Mouse (Mus musculus) liver, embryonic 12.5 days (tissue): Measurements from ENCODE around the gene Clmn. TPM values are rescaled to one million over a fixed set of nuclear protein-coding genes. Genes with fewer than 3 reads are reported as not detected.
"Not testable (repeated sequence)": the region's sequence is repeated elsewhere in the genome, so short reads cannot be mapped to it uniquely, and the experiment has no call there.

Experiments used
- ATAC-seq: fragments of 200-750 bp; cut with Nextera tagmentation; 2 replicates; pipeline ENCODE4 v1.8.0; 2017; ENCODE audit warnings: moderate number of reproducible peaks, mild to moderate bottlenecking, moderate library complexity
- H3K27ac ChIP-seq: fragments of 300-500 bp; sonication (generic); 2 replicates; pipeline ENCODE4 v1.5.1; 2016; ENCODE audit warnings: mild to moderate bottlenecking
- H3K27me3 ChIP-seq: fragments of 300-500 bp; sonication (generic); replicated peaks from 2 replicates; pipeline ENCODE4 v1.6.1; 2016; ENCODE audit warnings: mild to moderate bottlenecking, moderate library complexity
- H3K36me3 ChIP-seq: fragments of 300-500 bp; sonication (generic); 2 replicates; pipeline ENCODE4 v1.6.1; 2016; ENCODE audit warnings: mild to moderate bottlenecking, moderate library complexity
- H3K4me1 ChIP-seq: fragments of 300-500 bp; sonication (generic); 2 replicates; pipeline ENCODE4 v1.6.1; 2016
- H3K4me2 ChIP-seq: fragments of 300-500 bp; sonication (generic); 2 replicates; pipeline ENCODE4 v1.6.1; 2016; ENCODE audit warnings: mild to moderate bottlenecking, moderate library complexity
- H3K4me3 ChIP-seq: fragments of 300-500 bp; sonication (generic); 2 replicates; pipeline ENCODE4 v1.5.1; 2016; ENCODE audit warnings: mild to moderate bottlenecking, moderate library complexity
- H3K9ac ChIP-seq: fragments of 300-500 bp; sonication (generic); 2 replicates; pipeline ENCODE4 v1.6.1; 2016; ENCODE audit warnings: mild to moderate bottlenecking, moderate library complexity
- H3K9me3 ChIP-seq: fragments of 300-500 bp; sonication (generic); replicated peaks from 2 replicates; pipeline ENCODE4 v1.6.1; 2016; ENCODE audit warnings: mild to moderate bottlenecking, moderate library complexity
- WGBS: fragments of 180-500 bp; shearing (Covaris S2); methylation state at CpG from one replicate; pipeline ENCODE4 v1.1.7; 2016; ENCODE audit not compliant: insufficient replicate concordance; 5-methylcytosine and 5-hydroxymethylcytosine counted together
- polyA plus RNA-seq: library from polyadenylated mRNA; unstranded; fragments of >200 nt; fragmentation: Nextera tagmentation; extraction: Ambion mirVana; gene quantifications from 2 replicates; pipeline ENCODE4 v1.2.1, GENCODE M21; 2016

Gene Clmn
- polyA plus RNA-seq, 1 experiment from 2014 or later = 0.37 TPM

DNA sequence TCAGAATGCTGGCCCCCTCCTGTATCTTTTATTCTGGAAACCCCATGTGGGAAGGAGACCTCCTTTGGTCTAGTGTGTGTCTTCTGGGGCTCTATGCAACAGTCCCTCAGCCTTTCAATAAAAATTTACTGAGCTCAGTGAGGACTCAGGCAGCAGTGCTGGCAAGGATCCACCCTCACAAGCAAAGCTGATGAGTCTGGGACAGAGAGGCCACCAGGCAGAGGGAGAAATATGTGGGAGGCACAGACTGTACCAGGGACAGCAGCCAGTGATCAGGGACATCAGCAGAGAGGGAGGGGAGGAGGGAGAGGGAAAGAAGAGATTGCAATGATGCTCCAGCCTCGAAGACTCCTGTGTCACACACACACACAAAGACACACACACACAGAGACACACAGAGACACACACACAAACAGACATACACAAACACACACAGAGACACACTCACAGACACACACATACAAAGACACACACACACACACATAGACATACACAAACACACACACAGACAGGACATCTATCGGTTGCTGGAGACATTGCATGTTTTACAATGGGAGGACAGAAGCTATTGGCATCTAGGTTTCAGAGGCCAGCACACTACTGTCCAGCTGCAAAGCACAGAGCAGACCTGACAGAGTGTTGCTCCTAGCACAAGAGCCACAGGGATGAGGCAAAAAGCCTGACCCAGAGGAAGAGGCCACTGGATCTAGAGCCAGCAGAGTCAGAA is 27.6 kb downstream of the Clmn start:
- no peak overlapping the region for H3K27ac ChIP-seq
- WGBS = 73% methylated on average over 2 of the region's 2 CpGs
- no peaks in the 10 kb centered on the region for H3K9me3 ChIP-seq
- H3K4me2 ChIP-seq = no peak overlapping the region
- H3K4me1 ChIP-seq = peaks cover 10% of the 10 kb centered on the region
- H3K4me3 ChIP-seq = no peak overlapping the region
- peaks cover 8% of the 10 kb centered on the region; the same call in 1 of the 2 replicates for H3K27me3 ChIP-seq
- ATAC-seq = no peak
- no peak overlapping the region for H3K9ac ChIP-seq
- H3K36me3 ChIP-seq = no peaks in the 10 kb centered on the region

DNA sequence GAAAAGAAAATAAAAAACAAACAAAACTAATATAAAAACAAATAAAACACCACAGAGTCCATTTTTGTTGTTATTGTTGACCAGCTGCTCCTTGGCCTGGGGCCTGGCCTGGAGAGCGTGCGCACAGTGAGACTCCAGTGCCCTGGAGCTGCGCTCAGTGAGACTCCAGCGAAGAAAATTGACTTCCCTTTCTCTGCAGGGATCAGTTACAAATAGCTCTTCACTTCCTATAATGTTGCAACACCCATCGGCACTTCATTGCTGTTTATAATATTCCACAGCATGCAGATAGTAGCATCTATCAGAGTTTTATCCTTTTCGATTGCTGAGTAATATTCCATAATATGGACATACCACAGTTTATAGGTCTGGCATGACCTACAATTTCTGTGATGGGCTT is 28.6 kb downstream of the Clmn start:
- 61% methylated on average over 6 of the region's 6 CpGs for WGBS
- H3K4me3 ChIP-seq = no peak overlapping the region
- ATAC-seq = no peak
- no peak overlapping the region for H3K27ac ChIP-seq
- H3K36me3 ChIP-seq = no peaks in the 10 kb centered on the region
- H3K9me3 ChIP-seq = no peaks in the 10 kb centered on the region
- peaks cover 10% of the 10 kb centered on the region for H3K4me1 ChIP-seq
- H3K27me3 ChIP-seq = peaks cover 17% of the 10 kb centered on the region
- H3K4me2 ChIP-seq = no peak overlapping the region
- H3K9ac ChIP-seq = no peak overlapping the region

DNA sequence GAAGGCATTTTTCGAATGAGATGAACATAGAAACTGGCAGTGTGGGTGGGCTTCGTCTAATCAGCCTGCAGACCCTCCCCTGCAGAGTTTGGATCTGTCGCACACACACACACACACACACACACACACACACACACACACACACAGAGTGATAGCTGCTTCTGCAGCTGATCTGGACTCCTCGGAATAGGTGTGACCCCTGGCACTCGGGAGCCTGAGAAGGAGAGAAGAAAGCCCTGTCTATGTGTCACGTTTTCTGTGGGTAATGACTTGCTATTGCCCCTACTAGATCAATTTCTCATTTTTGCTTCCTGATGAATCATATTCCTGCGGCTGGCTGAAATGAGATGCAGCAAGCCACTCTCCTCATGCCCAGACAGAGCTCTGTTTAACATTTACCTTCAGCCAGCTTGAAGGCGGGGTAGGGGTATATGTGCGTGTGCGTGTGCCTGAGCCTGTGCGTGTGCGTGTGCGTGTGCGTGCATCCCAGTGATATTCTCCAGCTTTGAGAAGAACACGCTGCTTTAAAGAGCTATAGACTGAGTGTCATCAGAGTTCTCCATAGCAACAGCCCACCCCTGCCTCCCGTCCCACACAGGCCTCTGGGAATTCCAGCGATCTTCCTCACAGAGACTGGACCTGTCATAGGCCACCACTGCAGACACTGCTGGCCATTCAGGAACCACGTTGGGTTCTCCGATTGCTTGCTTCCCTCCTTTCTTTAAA is 29.3 kb downstream of the Clmn start:
- no peak for ATAC-seq
- no peaks in the 10 kb centered on the region for H3K36me3 ChIP-seq

DNA sequence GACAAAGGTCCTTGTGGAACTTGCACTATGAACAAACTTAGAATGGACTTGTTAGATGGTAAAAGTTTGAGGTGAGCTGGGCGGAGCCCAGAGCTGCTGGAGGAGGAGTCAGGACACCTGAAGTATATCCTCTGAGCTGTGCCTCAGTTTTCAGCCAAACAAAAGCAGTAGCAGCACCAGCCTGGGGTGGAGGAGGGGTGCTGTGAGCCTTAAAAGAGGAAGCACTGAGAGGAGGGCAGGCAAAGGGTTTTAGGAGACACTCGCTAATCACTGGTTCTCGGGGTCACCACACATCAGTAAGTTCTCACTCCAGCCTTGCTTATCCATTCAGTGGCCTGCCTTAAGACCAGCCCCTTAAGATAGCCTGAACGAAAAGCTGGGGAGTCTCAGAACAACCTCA is 30.1 kb downstream of the Clmn start:
- Histone ChIP-seq H3K4me2 (no peak overlapping the region), H3K4me3 (no peak overlapping the region), H3K36me3 (no peaks in the 10 kb centered on the region), H3K4me1 (peaks cover 10% of the 10 kb centered on the region), H3K27me3 (peaks cover 29% of the 10 kb centered on the region), H3K27ac (no peak overlapping the region), H3K9ac (no peak overlapping the region), H3K9me3 (no peaks in the 10 kb centered on the region)
- 23% methylated on average over 4 of the region's 4 CpGs for whole genome bisulfite sequencing
- ATAC-seq = no peak

More for the DNA sequence above, 29.3 kb downstream of the Clmn start:
- 76% methylated on average over 19 of the region's 19 CpGs for WGBS
- H3K9me3 ChIP-seq = no peaks in the 10 kb centered on the region
- H3K9ac ChIP-seq = no peak overlapping the region
- H3K4me2 ChIP-seq = no peak overlapping the region
- H3K4me1 ChIP-seq = peaks cover 10% of the 10 kb centered on the region
- H3K27ac ChIP-seq = no peak overlapping the region
- no peak overlapping the region for H3K4me3 ChIP-seq
- peaks cover 24% of the 10 kb centered on the region for H3K27me3 ChIP-seq

DNA sequence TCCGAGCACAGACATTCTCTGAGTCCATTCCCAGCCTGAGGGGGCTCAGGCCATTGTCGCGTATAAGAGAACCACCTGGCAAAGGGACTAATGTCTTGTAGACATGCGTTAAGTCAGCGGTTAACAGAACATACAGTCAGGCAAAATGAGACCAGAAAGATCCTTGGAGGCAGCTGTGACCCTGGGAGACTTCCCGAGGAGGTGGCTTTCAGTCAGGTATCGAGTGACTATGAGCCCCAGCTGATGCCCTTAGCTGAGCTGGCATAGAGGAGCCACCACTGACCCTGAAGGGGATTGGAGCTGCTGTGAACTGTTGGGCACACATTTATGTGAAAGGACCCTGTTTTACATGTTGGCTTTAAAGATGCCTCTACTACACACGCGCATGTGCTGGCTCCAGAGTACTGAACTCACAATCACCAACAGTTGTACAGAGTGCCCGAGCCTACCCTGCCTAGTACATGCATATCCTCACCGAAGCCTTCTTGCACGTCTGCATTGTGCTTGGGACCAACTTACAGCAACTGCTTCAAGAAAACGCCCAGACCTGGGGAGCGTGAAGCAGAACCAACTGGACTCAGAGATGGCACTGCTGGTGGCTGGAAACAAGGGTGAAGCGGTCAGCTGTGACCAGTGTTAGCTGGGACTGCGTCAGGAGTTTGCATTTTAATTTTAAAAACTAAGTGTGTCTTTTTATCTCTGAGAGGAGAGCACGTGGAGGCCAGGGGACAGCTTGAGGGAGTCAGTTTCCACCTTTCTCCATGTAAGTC is 34.0 kb downstream of the Clmn start:
- Histone ChIP-seq H3K27ac (no peak overlapping the region), H3K36me3 (no peaks in the 10 kb centered on the region), H3K9me3 (no peaks in the 10 kb centered on the region), H3K4me2 (no peak overlapping the region), H3K27me3 (peaks cover 24% of the 10 kb centered on the region), H3K9ac (no peak overlapping the region), H3K4me3 (no peak overlapping the region), H3K4me1 (peaks cover 4% of the 10 kb centered on the region; the same call in 1 of the 2 replicates)
- ATAC-seq = no peak
- 73% methylated on average over 17 of the region's 17 CpGs for WGBS

DNA sequence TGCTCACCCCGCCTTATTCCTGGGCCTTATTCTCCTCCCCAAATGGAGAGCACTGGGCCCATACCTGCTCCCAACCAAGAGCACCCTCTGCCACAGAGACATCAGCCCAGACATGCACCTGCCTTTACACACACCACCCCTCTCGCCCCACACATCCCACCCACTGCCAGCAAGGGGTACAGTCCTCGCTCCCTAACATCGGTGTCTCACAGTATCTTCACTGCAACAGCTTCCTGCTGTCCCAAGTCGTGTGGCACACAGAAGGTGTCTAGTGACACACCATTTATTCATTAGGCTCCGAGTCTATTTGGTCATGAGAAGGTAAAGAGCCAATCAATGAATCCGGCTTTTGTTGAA is 34.6 kb downstream of the Clmn start:
- WGBS = 65% methylated on average over 7 of the region's 7 CpGs
- Histone ChIP-seq H3K36me3 (no peaks in the 10 kb centered on the region), H3K4me3 (no peak overlapping the region), H3K27me3 (peaks cover 24% of the 10 kb centered on the region), H3K4me1 (peaks cover 9% of the 10 kb centered on the region), H3K9ac (no peak overlapping the region), H3K4me2 (no peak overlapping the region), H3K27ac (no peak overlapping the region), H3K9me3 (no peaks in the 10 kb centered on the region)
- no peak for ATAC-seq

DNA sequence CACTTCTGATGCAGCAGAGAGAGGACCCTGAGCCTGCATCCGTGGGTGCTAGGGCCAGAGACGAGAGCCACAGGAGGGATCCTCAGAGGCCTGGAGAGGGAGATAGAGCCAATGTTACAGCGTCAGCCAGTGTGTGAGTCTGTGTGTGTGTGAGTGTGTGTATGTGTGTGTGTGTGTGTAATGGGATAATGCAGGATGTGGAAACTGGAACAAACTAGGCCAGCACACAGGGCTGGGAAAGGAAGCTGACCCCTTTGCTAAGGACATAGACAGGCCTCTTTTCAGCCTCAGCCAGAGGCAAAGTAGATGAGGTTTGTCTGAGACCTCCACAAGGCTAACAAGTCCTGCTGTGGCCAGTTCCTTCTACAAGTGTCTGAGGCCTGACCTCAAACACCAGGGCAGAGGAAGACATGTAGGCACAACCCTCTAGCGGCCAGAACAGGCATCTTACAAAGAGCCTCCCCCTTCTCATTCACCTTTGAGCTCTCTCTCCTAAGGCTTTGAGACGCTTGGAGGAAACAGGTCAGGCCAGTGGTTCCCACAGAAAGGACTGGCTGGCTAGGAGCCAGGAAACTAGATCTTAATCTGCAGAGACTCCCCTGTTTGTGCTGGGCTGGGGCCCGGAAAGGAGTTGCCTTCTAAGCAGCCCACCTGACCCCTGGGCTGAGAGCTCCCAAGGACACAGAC is 35.1 kb downstream of the Clmn start:
- ATAC-seq = peak; percentile 33; the same call in 1 of the 2 replicates

DNA sequence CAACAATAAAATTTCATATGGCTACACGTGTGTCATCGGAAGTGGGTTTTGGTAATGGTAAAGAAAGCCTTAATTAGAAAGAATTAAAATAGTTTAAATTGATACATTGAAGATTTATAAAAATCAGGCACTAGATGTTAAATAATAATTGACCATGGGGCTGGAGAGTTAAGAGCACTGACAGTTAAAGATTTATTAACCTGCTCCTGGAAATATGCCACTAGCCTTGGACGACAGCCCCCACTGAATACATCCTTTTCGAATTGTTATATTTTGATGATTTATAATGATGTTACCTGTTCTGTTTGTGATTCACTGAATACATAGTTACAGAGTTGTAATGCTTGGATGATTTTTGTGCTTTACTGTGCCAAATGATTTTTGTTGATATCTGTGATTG is 35.9 kb downstream of the Clmn start:
- not testable (repeated sequence) for H3K9me3 ChIP-seq, H3K4me2 ChIP-seq, H3K4me3 ChIP-seq, H3K36me3 ChIP-seq, H3K9ac ChIP-seq, H3K27ac ChIP-seq, ATAC-seq
- 79% methylated on average over 4 of the region's 4 CpGs for WGBS
- Histone ChIP-seq H3K27me3 (peaks cover 24% of the 10 kb centered on the region), H3K4me1 (peaks cover 20% of the 10 kb centered on the region)

More for the DNA sequence above, 35.1 kb downstream of the Clmn start:
- Histone ChIP-seq H3K36me3 (no peaks in the 10 kb centered on the region), H3K27ac (no peak overlapping the region), H3K4me2 (no peak overlapping the region), H3K9me3 (no peaks in the 10 kb centered on the region), H3K4me1 (peaks cover 14% of the 10 kb centered on the region), H3K9ac (no peak overlapping the region), H3K27me3 (peaks cover 24% of the 10 kb centered on the region), H3K4me3 (no peak overlapping the region)
- WGBS = 34% methylated on average over 6 of the region's 6 CpGs

DNA sequence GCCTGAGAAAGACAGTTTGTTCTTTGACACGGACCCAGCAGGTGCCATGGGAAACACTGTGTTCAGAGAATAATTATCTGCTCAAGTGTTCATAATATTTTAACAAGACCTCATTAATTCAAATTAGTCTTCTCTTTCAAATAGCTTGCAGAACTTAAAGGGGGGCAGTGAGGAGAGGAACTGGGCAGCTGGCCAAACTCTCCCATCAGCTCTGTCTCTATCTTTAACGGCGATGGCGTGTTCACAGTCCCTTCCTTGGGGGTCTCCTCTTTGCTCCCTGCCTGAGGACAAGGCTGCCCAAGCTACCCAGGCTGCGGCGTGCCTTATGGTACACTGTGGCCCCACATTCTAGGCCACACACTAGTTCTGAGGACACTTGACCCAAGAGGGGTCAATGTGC is 37.2 kb downstream of the Clmn start:
- 87% methylated on average over 6 of the region's 6 CpGs for WGBS
- H3K36me3 ChIP-seq = no peaks in the 10 kb centered on the region
- ATAC-seq = no peak

DNA sequence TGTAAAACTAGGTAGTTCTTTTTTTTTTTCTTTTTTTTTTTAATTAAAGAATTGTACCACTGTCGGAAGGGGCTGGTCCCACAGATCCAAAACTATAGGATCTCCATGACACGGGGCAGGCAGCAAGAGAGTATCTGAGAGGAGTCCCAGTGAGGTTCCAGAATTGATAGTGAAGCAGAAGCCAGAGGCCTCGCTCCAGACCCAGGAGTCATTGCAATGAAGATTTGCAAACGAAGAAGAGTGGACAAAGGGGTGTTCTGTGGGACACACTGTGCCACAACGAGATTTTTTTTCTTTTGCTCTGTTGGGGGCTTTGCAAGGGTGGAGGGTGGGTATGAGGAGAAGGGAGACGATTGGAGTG is 40.0 kb downstream of the Clmn start:
- Histone ChIP-seq H3K4me3 (no peak overlapping the region), H3K27ac (peak overlapping the region; percentile 95), H3K4me1 (peaks cover 43% of the 10 kb centered on the region), H3K9me3 (no peaks in the 10 kb centered on the region), H3K36me3 (no peaks in the 10 kb centered on the region), H3K4me2 (peak overlapping the region; percentile 57), H3K9ac (peak overlapping the region; percentile 49), H3K27me3 (no peaks in the 10 kb centered on the region; the same call in 1 of the 2 replicates)
- ATAC-seq = peak; percentile 63
- WGBS = 30% methylated on average over 6 of the region's 6 CpGs

More for the DNA sequence above, 37.2 kb downstream of the Clmn start:
- Histone ChIP-seq H3K4me2 (no peak overlapping the region), H3K27ac (no peak overlapping the region), H3K9me3 (no peaks in the 10 kb centered on the region), H3K4me1 (peaks cover 33% of the 10 kb centered on the region), H3K9ac (no peak overlapping the region), H3K4me3 (no peak overlapping the region), H3K27me3 (peaks cover 21% of the 10 kb centered on the region)

DNA sequence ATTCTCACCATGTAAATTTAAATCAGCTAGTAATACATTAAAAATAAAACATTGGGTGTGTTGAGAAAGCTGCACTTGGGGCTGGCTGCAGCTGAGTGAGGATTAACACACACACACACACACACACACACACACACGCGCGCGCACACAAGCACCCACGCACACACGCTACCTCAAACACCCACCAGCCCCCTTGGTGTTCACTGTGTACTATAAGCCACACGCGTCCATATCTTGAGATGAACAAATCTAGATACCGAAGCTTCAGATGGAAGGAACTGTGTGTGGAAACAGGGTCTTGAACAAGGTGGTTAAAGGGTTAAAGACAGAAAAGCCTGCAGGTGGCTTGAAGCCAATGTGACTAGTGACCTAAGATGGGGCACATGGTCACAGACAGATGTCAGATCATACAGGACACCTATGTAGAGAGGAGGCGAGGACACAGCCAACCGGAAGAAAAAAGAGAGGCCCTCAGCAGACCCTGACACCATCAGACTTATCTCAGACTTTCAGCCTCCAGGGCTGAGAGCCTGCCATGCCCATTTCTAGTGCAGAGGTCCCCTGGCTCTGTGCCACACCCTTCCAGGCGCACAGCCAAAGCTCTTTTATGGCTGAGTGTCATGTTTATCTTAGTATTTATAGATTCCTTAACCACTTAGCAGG is 40.5 kb downstream of the Clmn start:
- H3K9ac ChIP-seq = peak overlapping the region; percentile 49; the same call in 1 of the 2 replicates
- H3K4me2 ChIP-seq = peak overlapping the region; percentile 57
- WGBS = 46% methylated on average over 12 of the region's 12 CpGs
- no peak overlapping the region for H3K4me3 ChIP-seq
- ATAC-seq = peak; percentile 98
- peaks cover 3% of the 10 kb centered on the region; the same call in 1 of the 2 replicates for H3K27me3 ChIP-seq
- H3K4me1 ChIP-seq = peaks cover 43% of the 10 kb centered on the region
- peak overlapping the region; percentile 95 for H3K27ac ChIP-seq
- no peaks in the 10 kb centered on the region for H3K9me3 ChIP-seq
- H3K36me3 ChIP-seq = no peaks in the 10 kb centered on the region
